Comparison of ENCODE assay signal across 13 mouse cellular contexts in genomic region chr19:5850860-5851259, GRCm38 (mm10). TPM values are rescaled to one million over a fixed set of nuclear protein-coding genes. Genes with fewer than 3 reads are reported as not detected.
A peak's percentile ranks its signal among the peaks of the same experiment; 100 is the strongest.
DNase-seq lines count a peak whose midpoint lies in the region; ATAC-seq and TF ChIP-seq lines count a peak whose summit lies in the region.
"Had no signal": no experiment of that assay in that cellular context is flagged by ENCODE, and none has a peak within 500 bp of the region (broad histone marks: within the 10 kb centered on the region; RNA-seq: fewer than 3 reads in every experiment).

No protein-coding gene starts in this region.

- no peaks in the 10 kb centered on the region for H3K9me3 ChIP-seq in heart, postnatal 0 days (replicated peaks; ENCODE audit: control insufficient read depth, low read length)
- no peaks in the 10 kb centered on the region for H3K9me3 ChIP-seq in liver, embryonic 13.5 days (replicated peaks)
- no peaks in the 10 kb centered on the region for H3K9me3 ChIP-seq in liver, postnatal 0 days (ENCODE audit: low read length)
- H3K9me3 ChIP-seq: embryonic facial prominence, embryonic 10.5 days; hindbrain, embryonic 13.5 days; limb, embryonic 15.5 days had no signal

- no peak for ATAC-seq in heart, postnatal 0 days (ENCODE audit: insufficient read depth, low read depth)
- ATAC-seq in liver, embryonic 13.5 days (ENCODE audit: low read depth): no peak
- no peak for ATAC-seq in liver, postnatal 0 days

- H3K27me3 ChIP-seq in heart, postnatal 0 days (ENCODE audit: control insufficient read depth, insufficient read depth, low read length): no peaks in the 10 kb centered on the region
- H3K27me3 ChIP-seq in liver, embryonic 13.5 days: no peaks in the 10 kb centered on the region
- no peaks in the 10 kb centered on the region for H3K27me3 ChIP-seq in liver, postnatal 0 days (ENCODE audit: insufficient read depth, low read length)
- H3K27me3 ChIP-seq: hindbrain, embryonic 13.5 days; limb, embryonic 15.5 days had no signal

- H3K36me3 ChIP-seq in heart, postnatal 0 days (replicated peaks; ENCODE audit: control insufficient read depth, insufficient read depth, low read length): peaks cover 26% of the 10 kb centered on the region
- peaks cover 25% of the 10 kb centered on the region for H3K36me3 ChIP-seq in liver, embryonic 13.5 days
- peaks cover 15% of the 10 kb centered on the region; the same call in 1 of the 2 replicates for H3K36me3 ChIP-seq in liver, postnatal 0 days (replicated peaks; ENCODE audit: insufficient read depth, low read length)
- H3K36me3 ChIP-seq in macrophage (ENCODE audit: inconsistent target): peaks cover 24% of the 10 kb centered on the region; the same call in 1 of the 2 replicates

- intact Hi-C loops in heart, postnatal 10 days (cut with DNase I): loop anchor here (1.0 to 5.0 kb wide), 3 partner anchors 26 to 159 kb away; partner anchors contain the start of gene Slc25a45

- H3K9ac ChIP-seq in heart, postnatal 0 days (replicated peaks; ENCODE audit: low read depth, low read length): no peak overlapping the region
- H3K9ac ChIP-seq in liver, embryonic 13.5 days: 0 out of 2 replicates have a peak overlapping the region, but pooled peaks have one; percentile 51
- H3K9ac ChIP-seq in liver, postnatal 0 days (replicated peaks): no peak overlapping the region
- H3K9ac ChIP-seq: forebrain, postnatal 0 days; limb, embryonic 15.5 days had no signal

- peaks cover 43% of the 10 kb centered on the region for H3K79me2 ChIP-seq in macrophage (ENCODE audit: inconsistent target)

- TF ChIP-seq EP300 in heart, postnatal 0 days (IDR thresholded peaks at IDR 0.05; ENCODE audit: low read depth): no peak
- no peak for TF ChIP-seq EP300 in liver, postnatal 0 days (IDR thresholded peaks at IDR 0.05; ENCODE audit: low read depth)

- no peak for TF ChIP-seq CTCF in heart, postnatal 0 days (IDR thresholded peaks at IDR 0.05; ENCODE audit: low read depth)
- TF ChIP-seq CTCF in liver, postnatal 0 days (IDR thresholded peaks at IDR 0.05; ENCODE audit: low read depth): no peak

- no peak overlapping the region for H3K4me2 ChIP-seq in heart, postnatal 0 days (ENCODE audit: low read depth, low read length)
- no peak overlapping the region for H3K4me2 ChIP-seq in liver, embryonic 13.5 days
- no peak overlapping the region for H3K4me2 ChIP-seq in liver, postnatal 0 days (ENCODE audit: low read depth, low read length)
- H3K4me2 ChIP-seq: hindbrain, embryonic 13.5 days; limb, embryonic 15.5 days; midbrain, embryonic 11.5 days had no signal

- DNase-seq in adrenal gland, postnatal 10 days: peak; percentile 4
- no peak for DNase-seq in adrenal gland, postnatal 14 days
- DNase-seq in heart, postnatal 0 days (ENCODE audit: low spot score): peak; percentile 4
- DNase-seq in heart, postnatal 10 days: no peak
- no peak for DNase-seq in liver, embryonic 13.5 days
- DNase-seq in liver, postnatal 0 days: no peak
- no peak for DNase-seq in thymus, postnatal 0 days (ENCODE audit: low spot score)

- WGBS in heart, postnatal 0 days: 82% methylated on average over 3 of the region's 3 CpGs
- 77% methylated on average over 3 of the region's 3 CpGs for WGBS in liver, embryonic 13.5 days (ENCODE audit: insufficient replicate concordance)
- 74% methylated on average over 3 of the region's 3 CpGs for WGBS in liver, postnatal 0 days (ENCODE audit: insufficient replicate concordance)
- WGBS in macrophage (ENCODE audit: missing documents): 89% methylated on average over 3 of the region's 3 CpGs

- peaks cover 58% of the 10 kb centered on the region for H3K4me1 ChIP-seq in heart, postnatal 0 days (ENCODE audit: control insufficient read depth, insufficient read depth)
- peaks cover 71% of the 10 kb centered on the region for H3K4me1 ChIP-seq in liver, embryonic 13.5 days (replicated peaks)
- peaks cover 51% of the 10 kb centered on the region for H3K4me1 ChIP-seq in liver, postnatal 0 days (ENCODE audit: insufficient read depth)

- H3K4me3 ChIP-seq in heart, postnatal 0 days (ENCODE audit: low read depth, low read length): no peak overlapping the region
- H3K4me3 ChIP-seq in liver, embryonic 13.5 days (replicated peaks): no peak overlapping the region
- no peak overlapping the region for H3K4me3 ChIP-seq in liver, postnatal 0 days (ENCODE audit: low read depth, low read length)
- H3K4me3 ChIP-seq in macrophage (ENCODE audit: inconsistent target): no peak overlapping the region
- H3K4me3 ChIP-seq: hindbrain, embryonic 13.5 days; limb, embryonic 15.5 days had no signal

- H3K27ac ChIP-seq in heart, postnatal 0 days (ENCODE audit: low read depth): peak overlapping the region; percentile 99
- H3K27ac ChIP-seq in liver, embryonic 13.5 days: no peak overlapping the region
- H3K27ac ChIP-seq in liver, postnatal 0 days (ENCODE audit: low read depth): no peak overlapping the region
- H3K27ac ChIP-seq in macrophage: peak overlapping the region; percentile 100
- H3K27ac ChIP-seq: hindbrain, embryonic 13.5 days had no signal

RNA-seq across cellular contexts. Expression of gene Frmd8, which starts 24.2 kb away (rescaled TPM):
- total RNA-seq in adrenal gland, postnatal 10 days (2021): 10 to 100 TPM; 29.0 to 34.8 TPM
- total RNA-seq in adrenal gland, postnatal 14 days (2021): 26.0 and 34.5 TPM in 2 replicates
- total RNA-seq in heart, postnatal 0 days (2014; rRNA removed; ENCODE audit: low replicate concordance): 29.1 and 53.8 TPM in 2 replicates
- polyA plus RNA-seq in heart, postnatal 0 days (2015; fragmentation: Nextera tagmentation; extraction: Ambion mirVana): 12.8 and 14.9 TPM in 2 replicates
- 10 to 100 TPM; 19.0 to 20.5 TPM for total RNA-seq in heart, postnatal 10 days (2021)
- polyA plus RNA-seq in liver, embryonic 13.5 days (2015; fragmentation: Nextera tagmentation; extraction: Ambion mirVana): 13.9 and 15.8 TPM in 2 replicates
- polyA plus RNA-seq in liver, postnatal 0 days (2015; fragmentation: Nextera tagmentation; extraction: Ambion mirVana): 8.5 and 9.0 TPM in 2 replicates
- 10 to 100 TPM in 20 of 26 experiments, 1 to 10 TPM in 6; 4.2 to 72.2 (median 26.5) TPM for total RNA-seq in macrophage (2018; cell fraction: chromatin; rRNA removed)
- total RNA-seq in macrophage (2018; cell fraction: cytosol; rRNA removed): 10 to 100 TPM; 14.6 to 30.6 (median 23.5) TPM
- 10 to 100 TPM in 25 of 26 experiments, 1 to 10 TPM in 1; 8.8 to 44.5 (median 22.9) TPM for total RNA-seq in macrophage (2018; cell fraction: nucleus; rRNA removed)
- polyA plus RNA-seq in macrophage (2018): 8.1 to 26.2 TPM (median 19.8 TPM) in 3 replicates
- 72.4 and 75.2 TPM in 2 replicates for polyA plus RNA-seq in thymus, postnatal 0 days (2015; fragmentation: Nextera tagmentation; extraction: Ambion mirVana)

RNA-seq across cellular contexts. Expression of gene Slc25a45, which starts 26.7 kb away (rescaled TPM):
- total RNA-seq in adrenal gland, postnatal 10 days (2021): 10 to 100 TPM; 13.4 to 14.2 TPM
- total RNA-seq in adrenal gland, postnatal 14 days (2021): 14.7 and 16.5 TPM in 2 replicates
- total RNA-seq in heart, postnatal 0 days (2014; rRNA removed; ENCODE audit: low replicate concordance): 3.1 and 4.8 TPM in 2 replicates
- 2.8 and 2.9 TPM in 2 replicates for polyA plus RNA-seq in heart, postnatal 0 days (2015; fragmentation: Nextera tagmentation; extraction: Ambion mirVana)
- 1 to 10 TPM; 4.6 to 5.9 TPM for total RNA-seq in heart, postnatal 10 days (2021)
- polyA plus RNA-seq in liver, embryonic 13.5 days (2015; fragmentation: Nextera tagmentation; extraction: Ambion mirVana): 5.7 and 6.8 TPM in 2 replicates
- polyA plus RNA-seq in liver, postnatal 0 days (2015; fragmentation: Nextera tagmentation; extraction: Ambion mirVana): 8.4 and 9.1 TPM in 2 replicates
- 100 to 1,000 TPM in 13 of 26 experiments, 10 to 100 TPM in 11, 1 to 10 TPM in 2; 8.2 to 252 (median 93.8) TPM for total RNA-seq in macrophage (2018; cell fraction: chromatin; rRNA removed)
- 10 to 100 TPM; 23.1 to 86.6 (median 55.7) TPM for total RNA-seq in macrophage (2018; cell fraction: cytosol; rRNA removed)
- total RNA-seq in macrophage (2018; cell fraction: nucleus; rRNA removed): 100 to 1,000 TPM in 15 of 26 experiments, 10 to 100 TPM in 11; 18.0 to 263 (median 107) TPM
- 44.6 to 74.8 TPM (median 53.2 TPM) in 3 replicates for polyA plus RNA-seq in macrophage (2018)
- 11.4 and 14.6 TPM in 2 replicates for polyA plus RNA-seq in thymus, postnatal 0 days (2015; fragmentation: Nextera tagmentation; extraction: Ambion mirVana)

RNA-seq across cellular contexts. Expression of gene Tigd3, which starts 43.1 kb away (rescaled TPM):
- 1 to 10 TPM; 1.6 to 1.9 TPM for total RNA-seq in adrenal gland, postnatal 10 days (2021)
- 1.4 and 1.7 TPM in 2 replicates for total RNA-seq in adrenal gland, postnatal 14 days (2021)
- 0.81 and 3.3 TPM in 2 replicates for total RNA-seq in heart, postnatal 0 days (2014; rRNA removed; ENCODE audit: low replicate concordance)
- 0.85 and 0.91 TPM in 2 replicates for polyA plus RNA-seq in heart, postnatal 0 days (2015; fragmentation: Nextera tagmentation; extraction: Ambion mirVana)
- total RNA-seq in heart, postnatal 10 days (2021): 1 to 10 TPM; 1.1 to 1.2 TPM
- polyA plus RNA-seq in liver, embryonic 13.5 days (2015; fragmentation: Nextera tagmentation; extraction: Ambion mirVana): 2.5 TPM in 2 replicates
- 1.5 and 1.7 TPM in 2 replicates for polyA plus RNA-seq in liver, postnatal 0 days (2015; fragmentation: Nextera tagmentation; extraction: Ambion mirVana)
- 1 to 10 TPM; 1.4 to 4.4 (median 2.5) TPM for total RNA-seq in macrophage (2018; cell fraction: chromatin; rRNA removed)
- total RNA-seq in macrophage (2018; cell fraction: cytosol; rRNA removed): under 1 TPM in 24 of 26 experiments, not detected in 2; 0.07 to 0.34 (median 0.16) TPM
- 1 to 10 TPM in 25 of 26 experiments, under 1 TPM in 1; 0.81 to 6.3 (median 2.3) TPM for total RNA-seq in macrophage (2018; cell fraction: nucleus; rRNA removed)
- polyA plus RNA-seq in macrophage (2018): 0.16 to 0.59 TPM (median 0.16 TPM) in 3 replicates
- 3.3 and 4.1 TPM in 2 replicates for polyA plus RNA-seq in thymus, postnatal 0 days (2015; fragmentation: Nextera tagmentation; extraction: Ambion mirVana)

Comparison
In these comparisons a context has a peak if more than half of its experiments do, and no peak if none do; other contexts are left out.
1. DNase-seq: peak in adrenal gland, postnatal 10 days (single experiment) and heart, postnatal 0 days (single experiment); none in adrenal gland, postnatal 14 days (single experiment), heart, postnatal 10 days (0 of 2), liver, embryonic 13.5 days (single experiment), liver, postnatal 0 days (single experiment) and thymus, postnatal 0 days (single experiment).
2. H3K27ac ChIP-seq: peak in heart, postnatal 0 days (single experiment) and macrophage (single experiment); none in liver, embryonic 13.5 days (single experiment) and liver, postnatal 0 days (single experiment).